Mouse (Mus musculus) stomach, postnatal 0 days (tissue): ENCODE measurements around the gene Vav2.

ENCODE experiments used
- CTCF ChIP-seq: IDR thresholded peaks from 2 replicates; pipeline ENCODE4 v1.5.1; 2016; ENCODE audit warnings: antibody characterized with exemption, low read depth, mild to moderate bottlenecking, moderate library complexity
- EP300 ChIP-seq: optimal IDR thresholded peaks from 2 replicates; pipeline ENCODE3; 2016; ENCODE audit warnings: antibody characterized with exemption

- TF ChIP-seq CTCF = no peak
- TF ChIP-seq EP300 = no peak
Observed at GRCm38 (mm10) chr2:27304074-27304473, 122.8 kb downstream of the Vav2 start.
